Mouse (Mus musculus) hindbrain, embryonic 13.5 days (tissue): ENCODE measurements around the gene Esp18. TPM values are rescaled to one million over a fixed set of nuclear protein-coding genes. Genes with fewer than 3 reads are reported as not detected.

Source experiments
- ATAC-seq: fragments of 200-750 bp; cut with Nextera tagmentation; 2 replicates; pipeline ENCODE4 v1.8.0; 2017; ENCODE audit warnings: moderate TSS enrichment; ENCODE audit not compliant: low FRiP score
- H3K27ac ChIP-seq: fragments of 300-500 bp; sonication (generic); 2 replicates; pipeline ENCODE4 v1.5.1; 2015; ENCODE audit warnings: inconsistent platforms, mild to moderate bottlenecking, moderate library complexity
- H3K27me3 ChIP-seq: fragments of 300-500 bp; sonication (generic); 2 replicates; pipeline ENCODE4 v1.6.1; 2015; ENCODE audit warnings: mild to moderate bottlenecking, inconsistent platforms
- H3K36me3 ChIP-seq: fragments of 300-500 bp; sonication (generic); 2 replicates; pipeline ENCODE4 v1.6.1; 2015; ENCODE audit warnings: mild to moderate bottlenecking, inconsistent platforms
- H3K4me1 ChIP-seq: fragments of 300-500 bp; sonication (generic); replicated peaks from 2 replicates; pipeline ENCODE4 v1.6.1; 2015; ENCODE audit warnings: inconsistent platforms
- H3K4me2 ChIP-seq: fragments of 300-500 bp; sonication (generic); 2 replicates; pipeline ENCODE4 v1.6.1; 2015; ENCODE audit warnings: inconsistent platforms, mild to moderate bottlenecking, moderate library complexity
- H3K4me3 ChIP-seq: fragments of 300-500 bp; sonication (generic); 2 replicates; pipeline ENCODE4 v1.5.1; 2015; ENCODE audit warnings: mild to moderate bottlenecking, inconsistent platforms
- H3K9ac ChIP-seq: fragments of 300-500 bp; sonication (generic); 2 replicates; pipeline ENCODE4 v1.6.1; 2015; ENCODE audit warnings: mild to moderate bottlenecking, inconsistent platforms
- H3K9me3 ChIP-seq: fragments of 300-500 bp; sonication (generic); 2 replicates; pipeline ENCODE4 v1.6.1; 2016; ENCODE audit warnings: inconsistent platforms
- WGBS: fragments of 180-500 bp; shearing (Covaris S2); methylation state at CpG from one replicate; pipeline ENCODE4 v1.1.7; 2015; 5-methylcytosine and 5-hydroxymethylcytosine counted together
- microRNA-seq: library from miRNA; unstranded; fragments of <30 nt; microRNA quantifications from one replicate; pipeline ENCODE4, GENCODE M21; 2016
- polyA plus RNA-seq: library from polyadenylated mRNA; unstranded; fragments of >200 nt; fragmentation: Nextera tagmentation; extraction: Ambion mirVana; gene quantifications from 2 replicates; pipeline ENCODE4 v1.2.1, GENCODE M21; 2015

Esp18 gene
- not detected in 2 replicates for polyA plus RNA-seq

DNA sequence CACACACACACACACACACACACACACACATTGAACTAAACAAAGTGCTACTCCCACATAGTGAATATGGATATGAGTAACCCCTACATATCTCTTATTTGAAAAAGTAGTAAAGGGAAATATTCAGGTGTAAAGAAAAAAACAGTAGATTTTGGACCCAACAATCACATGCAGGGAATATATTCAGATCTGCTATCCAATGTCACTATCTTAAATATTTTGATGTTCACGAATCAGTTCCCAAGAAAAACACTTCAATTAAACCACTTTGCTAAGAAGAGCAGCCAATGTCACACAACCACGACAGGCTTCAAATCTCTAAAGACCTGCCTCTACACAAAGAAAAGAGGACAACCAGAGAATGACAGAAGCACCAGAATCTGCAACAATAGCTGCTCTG is at the start of gene Esp18:
Gene Esp18 (plus strand): TSS at position 301 of the 400 bp plus-strand sequence.
- no peaks in the 10 kb centered on the region for H3K9me3 ChIP-seq
- H3K4me3 ChIP-seq, result no peak within 1 kb of the TSS
- no peaks in the 10 kb centered on the region for H3K36me3 ChIP-seq
- no peak within 1 kb of the TSS for H3K4me2 ChIP-seq
- 71% methylated on average over 2 of the region's 2 CpGs for WGBS
- H3K9ac ChIP-seq, result no peak within 1 kb of the TSS
- no peak within 1 kb of the TSS for H3K27ac ChIP-seq
- no peak for ATAC-seq
- no peaks in the 10 kb centered on the region for H3K27me3 ChIP-seq
- no peaks in the 10 kb centered on the region for H3K4me1 ChIP-seq

DNA sequence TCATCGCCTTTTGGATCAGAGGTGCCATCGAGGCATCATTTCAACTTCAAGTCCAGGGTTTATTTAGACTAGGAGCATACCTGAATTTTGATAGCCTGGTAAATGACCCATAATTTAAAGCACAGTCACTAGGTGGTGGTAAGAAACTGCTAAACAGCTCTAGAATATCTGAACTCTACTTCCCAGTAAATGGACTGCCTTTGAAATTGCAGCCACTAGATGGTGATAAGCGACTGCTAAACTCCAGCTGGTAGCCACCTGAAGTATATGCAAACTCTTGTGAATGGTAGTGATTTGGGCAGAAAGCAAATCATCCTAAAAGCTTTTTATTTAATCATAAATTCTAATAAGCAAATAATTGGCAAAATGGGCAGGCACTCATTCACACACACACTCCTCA is 42.8 kb upstream of the Esp18 start:
- Histone ChIP-seq H3K4me2 (no peak overlapping the region), H3K27ac (no peak overlapping the region), H3K9ac (no peak overlapping the region), H3K4me3 (no peak overlapping the region), H3K36me3 (no peaks in the 10 kb centered on the region), H3K27me3 (no peaks in the 10 kb centered on the region), H3K9me3 (no peaks in the 10 kb centered on the region), H3K4me1 (no peaks in the 10 kb centered on the region)
- no peak for ATAC-seq
- 72% methylated on average over 3 of the region's 3 CpGs for WGBS

Small RNAs within 50 kb of the gene (microRNA-seq; reads per million reads assigned to microRNA genes)
- gene Gm26429, result not detected

Other genes with a start within 250 kb of the Esp18 start
- not detected in 2 replicates for gene Esp16, start 129.8 kb downstream of the Esp18 start, polyA plus RNA-seq
- gene Esp15, start 234.6 kb downstream of the Esp18 start, polyA plus RNA-seq, result not detected in 2 replicates